Mouse (Mus musculus) right cerebral cortex, adult 18-20 months (tissue): Measurements from ENCODE around the gene Gm20388.
A peak's percentile ranks its signal among the peaks of the same experiment; 100 is the strongest.

Experiments used
- DNase-seq: peaks from one replicate; pipeline ENCODE4 v3.0.0; 2022; ENCODE audit warnings: mixed read lengths

The Gm20388 gene

GRCm38 (mm10) chr8:122699005-122699492 is 2788.4 kb downstream of the Gm20388 start, which contains the start of gene Cbfa2t3:
Gene Cbfa2t3, minus strand, starts transcription at chr8:122699109.
- DNase-seq, result no peak

- DNase-seq, result no peak
Measured at GRCm38 (mm10) chr8:122700628-122701027, 2790.0 kb downstream of the Gm20388 start.

DNA sequence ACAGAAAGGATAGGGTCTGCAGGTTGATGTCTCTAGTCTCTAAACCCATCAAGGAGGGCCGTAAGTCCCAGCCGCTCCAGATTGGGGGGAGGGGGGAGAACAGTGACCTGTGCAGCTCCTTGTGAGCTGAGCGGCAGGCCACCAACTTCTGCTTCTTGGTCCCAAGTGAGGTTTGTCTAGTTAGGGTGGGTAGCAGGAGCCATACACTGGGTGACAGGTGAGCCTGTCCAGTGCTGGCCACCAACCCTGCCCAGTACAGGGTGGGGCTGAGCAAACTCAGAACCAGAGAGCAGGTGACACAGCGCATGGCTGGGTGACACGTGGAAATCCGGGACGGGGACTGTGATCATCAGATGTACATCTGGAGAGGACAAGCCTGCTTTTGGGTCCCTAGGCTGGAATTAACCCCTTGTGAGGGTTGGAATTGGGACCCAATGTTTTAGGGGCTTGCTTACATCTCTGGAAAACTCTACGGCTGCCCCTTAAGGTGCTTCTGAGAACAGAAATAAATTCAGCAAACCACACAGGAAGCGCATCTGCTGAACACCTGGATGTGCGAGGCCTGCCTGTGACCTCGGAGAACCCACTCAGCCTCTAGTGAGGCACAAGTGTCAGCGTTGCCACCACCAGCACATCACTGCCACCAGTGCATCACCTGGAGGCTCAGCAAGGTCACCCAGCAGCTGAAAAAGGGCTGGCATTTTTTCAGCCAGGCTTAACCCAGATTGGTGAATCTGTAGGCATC is 2791.0 kb downstream of the Gm20388 start:
- no peak for DNase-seq

DNA sequence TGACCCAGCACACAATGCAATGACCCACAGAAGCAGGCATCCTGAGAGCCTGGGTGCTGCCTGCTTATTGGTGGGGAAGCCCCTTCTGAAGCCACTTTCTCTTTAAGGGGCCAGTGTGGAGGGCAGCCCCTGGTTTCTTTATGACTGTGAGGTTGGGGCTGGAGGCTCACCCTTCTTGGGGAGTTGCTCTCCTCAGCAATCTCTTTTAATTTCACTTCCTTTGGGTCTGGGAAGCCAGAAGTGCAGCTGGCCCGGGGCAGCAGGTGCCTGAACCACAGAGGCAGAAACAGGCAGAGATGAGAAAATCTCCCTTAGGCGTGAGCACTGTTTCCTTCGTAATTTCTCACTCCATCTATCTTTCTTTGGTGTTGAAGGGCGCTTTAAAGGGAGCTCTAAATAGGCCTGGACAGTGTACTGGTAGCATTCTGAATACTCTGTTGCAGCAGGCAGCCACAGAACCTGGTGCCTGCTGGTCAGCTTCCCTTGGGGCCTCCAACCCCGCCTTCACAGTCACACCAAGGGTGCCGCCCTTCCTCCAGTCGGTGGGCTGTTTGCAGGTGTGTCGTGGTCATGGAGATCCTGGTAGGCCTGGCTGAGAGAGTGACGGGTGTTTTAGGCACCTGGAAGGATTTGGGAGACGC is 2791.8 kb downstream of the Gm20388 start:
- DNase-seq, result no peak

- DNase-seq, result no peak
Measured at GRCm38 (mm10) chr8:122702957-122703356, 2792.3 kb downstream of the Gm20388 start.

DNA sequence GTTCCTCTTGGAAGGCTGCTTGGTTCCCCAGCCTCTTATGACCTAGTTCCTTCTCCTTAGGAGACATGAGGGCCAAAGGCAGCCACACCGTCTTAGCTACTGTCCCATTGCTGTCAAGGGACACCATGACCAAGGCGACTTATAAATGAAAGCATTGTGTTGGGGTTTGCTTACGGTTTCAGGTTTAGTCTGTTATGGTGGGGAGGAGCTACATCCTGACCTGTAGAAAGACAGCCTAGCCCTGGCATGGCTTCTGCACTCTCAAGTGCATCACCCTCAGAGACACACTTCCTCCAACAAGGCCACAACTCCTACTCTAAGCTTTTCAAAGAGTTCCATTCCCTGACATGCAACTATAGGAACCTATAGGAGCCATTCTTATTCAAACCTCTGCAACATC is 2794.0 kb downstream of the Gm20388 start:
- no peak for DNase-seq

DNA sequence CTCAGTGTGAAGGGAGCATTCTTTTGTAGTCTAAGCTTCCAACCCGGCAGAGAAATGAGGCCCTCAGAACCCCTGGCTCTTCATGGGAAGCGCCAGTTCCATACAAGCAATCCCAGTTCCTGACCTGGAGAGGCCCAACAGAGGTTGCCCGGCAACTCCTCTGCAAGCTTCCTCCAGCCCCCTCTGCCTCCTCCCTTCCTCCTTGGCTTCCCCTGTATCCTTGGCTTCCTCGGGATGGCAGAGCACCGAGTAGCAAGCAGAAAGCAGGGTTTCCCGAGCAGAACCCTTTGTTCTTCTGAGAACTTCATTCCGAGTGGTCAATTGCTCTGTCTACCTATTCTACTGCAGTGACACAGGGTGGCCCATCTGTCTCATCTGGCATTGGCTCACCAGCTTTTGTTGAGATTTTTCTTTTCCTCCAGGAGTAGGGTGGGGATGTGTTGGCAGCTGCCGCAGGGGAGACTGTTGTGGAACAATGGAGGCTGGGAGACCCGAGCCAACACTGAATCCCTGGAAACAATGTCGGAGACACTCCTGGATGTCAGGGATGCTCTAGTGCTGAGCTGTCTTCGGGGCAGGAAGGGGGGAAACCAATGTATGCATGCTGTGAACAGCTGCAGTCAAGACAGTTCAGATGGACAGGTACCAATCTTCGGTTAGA is 2795.4 kb downstream of the Gm20388 start:
- no peak for DNase-seq

GRCm38 (mm10) chr8:122707184-122707583 is 2796.5 kb downstream of the Gm20388 start:
- DNase-seq, result no peak

- DNase-seq, result peak; percentile 31
Measured at GRCm38 (mm10) chr8:122709340-122710111, 2798.9 kb downstream of the Gm20388 start.

DNA sequence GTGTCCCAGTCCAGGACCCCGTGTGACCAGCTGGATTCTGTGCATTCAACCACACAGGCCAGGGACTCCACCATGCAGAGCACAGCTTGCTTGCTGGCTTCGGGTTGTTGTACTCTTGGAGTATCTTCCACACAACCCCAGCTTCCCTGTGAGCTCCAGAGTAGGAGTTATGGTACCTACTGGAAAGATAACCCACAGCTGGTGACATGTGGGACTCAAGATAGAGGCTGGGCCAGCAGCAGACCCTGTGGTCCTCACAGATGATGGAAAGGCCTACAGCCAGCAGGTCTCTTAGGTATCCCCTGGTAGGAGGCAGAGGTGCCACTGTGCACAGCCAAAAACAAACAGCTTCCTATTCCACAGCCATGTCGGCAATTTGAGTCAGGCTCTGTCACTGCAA is 2800.8 kb downstream of the Gm20388 start:
- no peak for DNase-seq

DNA sequence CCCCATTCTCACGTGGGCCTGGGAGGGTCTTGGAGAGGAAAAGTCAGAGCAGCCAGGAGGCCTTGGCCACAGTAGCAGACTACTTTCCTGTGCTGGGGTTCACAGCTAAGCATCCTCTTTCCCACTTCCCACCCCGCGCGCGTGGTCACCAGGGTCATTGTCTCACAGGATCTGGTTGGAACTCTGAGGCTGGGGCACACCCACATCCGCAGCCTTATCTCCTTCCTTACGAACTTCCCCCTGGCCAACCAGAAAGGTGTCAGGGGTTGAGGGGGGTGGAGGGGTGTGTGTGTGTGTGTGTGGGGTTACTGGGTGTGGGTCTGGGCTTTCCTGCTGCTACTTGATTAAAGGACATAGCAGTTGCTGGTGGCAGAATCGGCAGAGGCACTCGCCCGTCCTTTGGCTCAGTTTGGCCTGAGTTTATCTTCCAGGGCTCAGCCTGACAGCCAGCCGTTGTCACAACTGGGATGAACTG is 2801.3 kb downstream of the Gm20388 start:
- no peak for DNase-seq

DNA sequence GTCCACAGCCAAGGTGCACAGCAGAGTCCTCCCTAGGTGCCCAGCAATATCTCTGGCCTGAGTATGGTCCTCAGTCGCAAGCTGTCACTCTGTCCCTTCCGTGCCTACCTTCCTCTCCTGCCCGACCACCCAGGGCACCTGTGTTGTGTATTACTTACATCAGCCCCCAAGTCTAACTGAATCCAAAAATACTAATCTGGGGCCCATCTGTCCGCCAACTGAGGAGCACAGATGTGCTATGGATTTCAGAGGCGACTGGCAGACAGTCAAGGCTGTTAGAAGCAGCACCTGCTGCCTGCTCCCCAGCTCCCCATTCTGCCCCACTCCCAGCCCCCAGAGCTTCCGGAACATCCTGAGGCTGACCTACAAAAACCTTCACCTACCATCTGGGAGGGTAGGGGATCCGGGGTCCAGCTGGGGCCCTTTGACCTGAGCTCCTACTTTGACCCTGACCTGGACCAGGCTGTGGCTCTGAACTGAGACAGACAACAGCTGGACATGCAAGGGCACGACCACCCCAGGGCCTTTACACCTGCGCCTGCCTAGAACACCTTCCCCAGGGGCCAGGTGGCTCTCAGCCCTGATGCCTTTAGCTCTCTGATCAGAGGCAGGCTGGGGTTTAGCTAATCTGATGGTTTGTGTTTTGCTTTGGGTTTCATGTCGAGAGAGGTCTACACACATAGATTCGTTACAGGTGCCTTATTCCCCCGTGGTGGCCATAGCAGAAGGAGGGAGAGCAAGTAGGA is 2801.9 kb downstream of the Gm20388 start:
- DNase-seq, result no peak

DNA sequence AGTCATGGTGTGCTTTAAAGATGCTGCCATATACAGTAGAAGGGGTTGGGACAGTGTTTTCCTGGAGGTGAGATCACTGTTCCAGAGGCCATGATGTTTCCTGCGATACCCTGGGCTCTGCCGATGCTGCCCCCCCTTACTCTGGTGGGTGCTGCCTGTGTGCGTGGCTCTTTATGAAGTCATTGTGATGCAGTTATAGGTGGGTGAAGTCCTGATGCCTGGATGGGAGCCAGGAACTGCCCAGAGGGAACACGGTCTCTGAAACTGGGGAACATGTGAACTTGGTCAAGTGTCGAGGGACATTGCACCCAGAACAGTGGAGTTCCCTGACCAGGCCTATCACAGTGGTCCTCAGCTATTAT is 2802.5 kb downstream of the Gm20388 start:
- no peak for DNase-seq

DNA sequence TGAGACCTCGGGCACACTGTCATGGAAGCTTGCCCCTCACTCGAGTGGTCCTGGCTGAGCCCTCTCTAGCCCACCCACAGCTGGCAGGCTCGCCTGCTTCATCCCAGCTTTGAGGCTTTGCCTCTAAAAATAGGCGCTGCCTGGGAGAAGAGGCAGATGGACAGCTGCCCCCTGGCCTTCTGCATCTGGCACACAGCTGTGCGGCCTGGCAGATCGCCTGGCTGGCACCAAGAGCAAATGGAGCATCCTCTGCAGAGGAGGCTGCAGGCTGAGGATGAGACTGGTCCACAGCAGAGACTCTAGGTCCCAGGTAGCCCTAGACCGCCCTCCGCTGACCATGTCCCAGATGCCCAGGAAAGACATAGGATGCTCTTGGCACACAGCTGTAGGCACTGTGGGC is 2805.9 kb downstream of the Gm20388 start:
- DNase-seq, result no peak

- DNase-seq, result no peak
Measured at GRCm38 (mm10) chr8:122717869-122718509, 2807.3 kb downstream of the Gm20388 start.

GRCm38 (mm10) chr8:122718711-122719499 is 2808.3 kb downstream of the Gm20388 start:
- no peak for DNase-seq

DNA sequence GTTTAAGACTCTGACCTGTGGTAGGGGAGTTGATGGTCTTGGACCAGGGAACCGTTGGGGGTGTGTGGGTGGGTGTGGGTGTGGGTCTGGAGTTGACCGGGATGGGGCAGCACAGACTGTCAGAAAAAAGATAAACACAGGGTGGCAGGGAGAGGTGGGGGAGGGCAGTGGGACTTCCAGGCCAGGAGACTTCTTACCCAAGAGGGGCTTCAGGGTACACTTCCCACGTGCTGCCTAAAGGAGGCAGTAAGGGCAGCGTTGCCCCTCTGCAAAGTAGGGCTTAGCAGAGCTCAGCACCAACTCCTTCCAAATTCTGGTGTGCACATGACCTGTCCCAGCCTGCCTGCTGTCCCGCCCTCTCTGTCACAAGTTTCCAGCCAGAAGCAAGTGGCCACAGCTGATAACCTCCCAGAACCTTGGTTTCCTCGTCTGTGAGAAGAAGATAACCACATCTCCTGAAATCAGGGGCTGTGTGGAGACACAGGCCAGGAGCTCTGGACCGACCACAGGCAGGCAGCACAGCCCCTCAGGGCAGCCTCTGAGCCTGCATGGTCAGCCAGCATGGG is 2808.9 kb downstream of the Gm20388 start:
- no peak for DNase-seq

GRCm38 (mm10) chr8:122720070-122720729 is 2809.6 kb downstream of the Gm20388 start:
- peak; percentile 32 for DNase-seq

GRCm38 (mm10) chr8:122720811-122721640 is 2810.4 kb downstream of the Gm20388 start:
- DNase-seq, result no peak
